Mouse (Mus musculus) limb, embryonic 14.5 days (tissue): ENCODE data around the gene Zfp488. TPM values are rescaled to one million over a fixed set of nuclear protein-coding genes. Genes with fewer than 3 reads are reported as not detected.

Source experiments
- ATAC-seq: fragments of 200-750 bp; cut with Nextera tagmentation; 2 replicates; pipeline ENCODE4 v1.8.0; 2017; ENCODE audit warnings: low read depth, moderate number of reproducible peaks, moderate TSS enrichment; ENCODE audit not compliant: low FRiP score
- DNase-seq: peaks from one replicate; pipeline ENCODE4 v3.0.0-alpha.2; 2015; ENCODE audit warnings: low spot score
- H3K27ac ChIP-seq: fragments of 300-500 bp; sonication (generic); replicated peaks from 2 replicates; pipeline ENCODE4 v1.5.1; 2014; ENCODE audit warnings: low read depth, mild to moderate bottlenecking, low read length, moderate library complexity, mixed read lengths
- H3K27me3 ChIP-seq: fragments of 300-500 bp; sonication (generic); 2 replicates; pipeline ENCODE4 v1.6.1; 2014; ENCODE audit warnings: low read length, mixed read lengths; ENCODE audit not compliant: control insufficient read depth, insufficient read depth
- H3K36me3 ChIP-seq: fragments of 300-500 bp; sonication (generic); 2 replicates; pipeline ENCODE4 v1.6.1; 2014; ENCODE audit warnings: mild to moderate bottlenecking, low read length, moderate library complexity, mixed read lengths; ENCODE audit not compliant: control insufficient read depth, insufficient read depth
- H3K4me1 ChIP-seq: fragments of 300-500 bp; sonication (generic); 2 replicates; pipeline ENCODE4 v1.6.1; 2014; ENCODE audit warnings: antibody characterized with exemption, low read length, mixed read lengths; ENCODE audit not compliant: control insufficient read depth, insufficient read depth
- H3K4me2 ChIP-seq: fragments of 300-500 bp; sonication (generic); replicated peaks from 2 replicates; pipeline ENCODE4 v1.6.1; 2014; ENCODE audit warnings: low read depth, mild to moderate bottlenecking, low read length, moderate library complexity; ENCODE audit not compliant: severe bottlenecking
- H3K4me3 ChIP-seq: fragments of 300-500 bp; sonication (generic); replicated peaks from 2 replicates; pipeline ENCODE4 v1.5.1; 2014; ENCODE audit warnings: low read length
- H3K9ac ChIP-seq: fragments of 300-500 bp; sonication (generic); 2 replicates; pipeline ENCODE4 v1.6.1; 2014; ENCODE audit warnings: mild to moderate bottlenecking, low read depth, low read length, moderate library complexity; ENCODE audit not compliant: severe bottlenecking
- H3K9me3 ChIP-seq: fragments of 300-500 bp; sonication (generic); 2 replicates; pipeline ENCODE4 v1.6.1; 2016; ENCODE audit warnings: low read length; ENCODE audit not compliant: control insufficient read depth
- POLR2A ChIP-seq: fragments of 200-500 bp; IDR thresholded peaks from 2 replicates; pipeline ENCODE4 v1.8.0; 2012; ENCODE audit warnings: inconsistent platforms, mild to moderate bottlenecking, moderate library complexity, borderline replicate concordance; ENCODE audit not compliant: insufficient read depth, insufficient read length; ENCODE audit errors: extremely low read depth
- WGBS: fragments of 180-500 bp; shearing (Covaris S2); extraction: QIAGEN DNeasy Blood & Tissue Kit; methylation state at CpG from one replicate; pipeline ENCODE4 v1.1.7; 2014; 5-methylcytosine and 5-hydroxymethylcytosine counted together
- polyA plus RNA-seq, 2 experiments: library from polyadenylated mRNA; depleted of rRNA in 1 of 2; stranded (reverse) in 1 of 2; unstranded in 1 of 2; fragments of >200 nt; fragmentation: Nextera tagmentation in 1 of 2; extraction: Ambion mirVana in 1 of 2; gene quantifications; 2 replicates each; pipeline versions ENCODE4 v1.2.1 to v1.2.3; 2012 to 2014

Zfp488 gene
- polyA plus RNA-seq, 2 experiments: 0.21 to 0.65 TPM

- no peaks in the 10 kb centered on the region for H3K4me1 ChIP-seq
- no peak overlapping the region for H3K4me2 ChIP-seq
- no peak for TF ChIP-seq POLR2A
- H3K9ac ChIP-seq: no peak overlapping the region
- no peak overlapping the region for H3K4me3 ChIP-seq
- ATAC-seq: no peak
- no peak overlapping the region for H3K27ac ChIP-seq
- no peaks in the 10 kb centered on the region for H3K9me3 ChIP-seq
- H3K27me3 ChIP-seq: no peaks in the 10 kb centered on the region
- no peaks in the 10 kb centered on the region for H3K36me3 ChIP-seq
- no peak for DNase-seq
These were observed 22.9 kb upstream of the Zfp488 start for GRCm38 (mm10) chr14:34001445-34001844.

GRCm38 (mm10) chr14:34000076-34000475, 21.5 kb upstream of the Zfp488 start:
- no peak for TF ChIP-seq POLR2A
- no peak for ATAC-seq
- H3K27ac ChIP-seq: no peak overlapping the region
- H3K4me3 ChIP-seq: no peak overlapping the region
- no peaks in the 10 kb centered on the region for H3K27me3 ChIP-seq
- no peak overlapping the region for H3K4me2 ChIP-seq
- H3K36me3 ChIP-seq: no peaks in the 10 kb centered on the region
- DNase-seq: no peak
- H3K9ac ChIP-seq: no peak overlapping the region
- no peaks in the 10 kb centered on the region for H3K4me1 ChIP-seq
- no peaks in the 10 kb centered on the region for H3K9me3 ChIP-seq

- Histone ChIP-seq H3K4me3 (no peak overlapping the region), H3K9ac (no peak overlapping the region), H3K36me3 (no peaks in the 10 kb centered on the region), H3K27ac (no peak overlapping the region), H3K27me3 (no peaks in the 10 kb centered on the region), H3K9me3 (no peaks in the 10 kb centered on the region), H3K4me2 (no peak overlapping the region), H3K4me1 (no peaks in the 10 kb centered on the region)
- 36% methylated on average over 6 of the region's 6 CpGs for WGBS
- TF ChIP-seq POLR2A: no peak
- no peak for DNase-seq
- ATAC-seq: no peak
These were observed 18.9 kb upstream of the Zfp488 start for GRCm38 (mm10) chr14:33997427-33997826.

GRCm38 (mm10) chr14:33993521-33994289, 15.1 kb upstream of the Zfp488 start:
- H3K9me3 ChIP-seq: no peaks in the 10 kb centered on the region
- no peak overlapping the region for H3K4me2 ChIP-seq
- ATAC-seq: no peak

DNA sequence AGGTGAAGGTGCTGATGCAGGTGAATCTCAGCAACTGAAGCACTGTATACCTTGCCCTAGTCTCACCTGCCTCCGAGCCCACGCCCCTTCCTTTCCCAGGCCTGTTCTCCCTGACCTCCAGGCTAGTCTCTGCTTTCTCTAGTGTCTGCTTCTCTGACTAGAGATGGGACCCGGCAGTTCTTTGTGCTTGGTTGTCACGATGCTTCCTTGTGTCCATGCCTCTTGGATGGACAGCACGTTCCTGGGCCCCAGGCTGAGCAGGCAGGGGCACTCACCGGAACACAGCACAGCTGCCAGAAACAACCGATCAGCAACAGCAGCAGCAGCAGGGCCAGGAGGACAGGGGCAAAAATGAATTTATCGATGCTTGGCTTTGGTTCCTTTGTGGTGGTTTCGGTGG, 14.5 kb upstream of the Zfp488 start:
- H3K27me3 ChIP-seq: no peaks in the 10 kb centered on the region
- H3K36me3 ChIP-seq: no peaks in the 10 kb centered on the region
- TF ChIP-seq POLR2A: no peak
- no peak overlapping the region for H3K4me2 ChIP-seq
- 89% methylated on average over 9 of the region's 9 CpGs for WGBS
- DNase-seq: no peak
- no peak overlapping the region for H3K27ac ChIP-seq
- ATAC-seq: no peak
- no peak overlapping the region for H3K9ac ChIP-seq
- H3K4me3 ChIP-seq: no peak overlapping the region
- no peaks in the 10 kb centered on the region for H3K9me3 ChIP-seq
- H3K4me1 ChIP-seq: no peaks in the 10 kb centered on the region

More at GRCm38 (mm10) chr14:33993521-33994289, 15.1 kb upstream of the Zfp488 start:
- Histone ChIP-seq H3K4me1 (no peaks in the 10 kb centered on the region), H3K27ac (no peak overlapping the region), H3K36me3 (no peaks in the 10 kb centered on the region), H3K4me3 (no peak overlapping the region), H3K27me3 (no peaks in the 10 kb centered on the region), H3K9ac (no peak overlapping the region)
- DNase-seq: no peak
- 91% methylated on average over 6 of the region's 6 CpGs for WGBS
- no peak for TF ChIP-seq POLR2A
